Comparison of ENCODE assay signal across 24 mouse cellular contexts in genomic region chrX:145602085-145602484, GRCm38 (mm10).
"Had no signal": no experiment of that assay in that cellular context is flagged by ENCODE, and none has a peak within 500 bp of the region (broad histone marks: within the 10 kb centered on the region; RNA-seq: fewer than 3 reads in every experiment).

No protein-coding gene starts in this region.

- H3K4me3 ChIP-seq: embryonic facial prominence, embryonic 10.5 days; embryonic facial prominence, embryonic 12.5 days; embryonic facial prominence, embryonic 13.5 days; embryonic facial prominence, embryonic 15.5 days; erythroblast, embryonic 14.5 days; forebrain, embryonic 10.5 days; forebrain, embryonic 12.5 days; forebrain, embryonic 13.5 days; forebrain, embryonic 15.5 days; gastrocnemius, adult 2 months; heart, adult 2 months had no signal

- H3K4me1 ChIP-seq: embryonic facial prominence, embryonic 10.5 days; embryonic facial prominence, embryonic 12.5 days; embryonic facial prominence, embryonic 13.5 days; embryonic facial prominence, embryonic 15.5 days; forebrain, embryonic 10.5 days; forebrain, embryonic 12.5 days; forebrain, embryonic 13.5 days; forebrain, embryonic 15.5 days had no signal

- H3K36me3 ChIP-seq: embryonic facial prominence, embryonic 10.5 days; embryonic facial prominence, embryonic 12.5 days; embryonic facial prominence, embryonic 13.5 days; embryonic facial prominence, embryonic 15.5 days; forebrain, embryonic 10.5 days; forebrain, embryonic 12.5 days; forebrain, embryonic 15.5 days had no signal

- H3K9ac ChIP-seq: embryonic facial prominence, embryonic 12.5 days; embryonic facial prominence, embryonic 13.5 days; embryonic facial prominence, embryonic 15.5 days; forebrain, embryonic 12.5 days; forebrain, embryonic 13.5 days; forebrain, embryonic 15.5 days; forebrain, postnatal 0 days had no signal

- H3K9me3 ChIP-seq: embryonic facial prominence, embryonic 10.5 days; embryonic facial prominence, embryonic 12.5 days; embryonic facial prominence, embryonic 13.5 days; embryonic facial prominence, embryonic 15.5 days; forebrain, embryonic 10.5 days; forebrain, embryonic 12.5 days; forebrain, embryonic 13.5 days; forebrain, embryonic 15.5 days had no signal

- DNase-seq: cerebellum, adult 2 months; cerebellum, adult 8-10 months; cerebellum, adult 9-10 months; cerebellum, adult 9-11 months; embryo, embryonic 11 days; forebrain, postnatal 0 days; gastrocnemius, postnatal 10 days; gastrocnemius, postnatal 14 days; gastrocnemius, postnatal 25 days; gastrocnemius, postnatal 36 days; heart, adult 11 months had no signal

- ATAC-seq: forebrain, embryonic 13.5 days; forebrain, embryonic 14.5 days; forebrain, embryonic 15.5 days; forebrain, embryonic 16.5 days; forebrain, postnatal 0 days had no signal

- H3K27me3 ChIP-seq: embryonic facial prominence, embryonic 12.5 days; embryonic facial prominence, embryonic 13.5 days; embryonic facial prominence, embryonic 15.5 days; forebrain, embryonic 12.5 days; forebrain, embryonic 13.5 days; forebrain, embryonic 15.5 days had no signal

- H3K4me2 ChIP-seq: embryonic facial prominence, embryonic 12.5 days; embryonic facial prominence, embryonic 13.5 days; embryonic facial prominence, embryonic 15.5 days; forebrain, embryonic 12.5 days; forebrain, embryonic 13.5 days; forebrain, embryonic 15.5 days had no signal

- H3K27ac ChIP-seq: embryonic facial prominence, embryonic 10.5 days; embryonic facial prominence, embryonic 12.5 days; embryonic facial prominence, embryonic 13.5 days; embryonic facial prominence, embryonic 15.5 days; forebrain, embryonic 10.5 days; forebrain, embryonic 12.5 days; forebrain, embryonic 13.5 days; forebrain, embryonic 15.5 days; gastrocnemius, adult 2 months; heart, adult 2 months had no signal
